Mouse (Mus musculus): Measurements from ENCODE around the gene Nt5c2.

The Nt5c2 gene

DNA sequence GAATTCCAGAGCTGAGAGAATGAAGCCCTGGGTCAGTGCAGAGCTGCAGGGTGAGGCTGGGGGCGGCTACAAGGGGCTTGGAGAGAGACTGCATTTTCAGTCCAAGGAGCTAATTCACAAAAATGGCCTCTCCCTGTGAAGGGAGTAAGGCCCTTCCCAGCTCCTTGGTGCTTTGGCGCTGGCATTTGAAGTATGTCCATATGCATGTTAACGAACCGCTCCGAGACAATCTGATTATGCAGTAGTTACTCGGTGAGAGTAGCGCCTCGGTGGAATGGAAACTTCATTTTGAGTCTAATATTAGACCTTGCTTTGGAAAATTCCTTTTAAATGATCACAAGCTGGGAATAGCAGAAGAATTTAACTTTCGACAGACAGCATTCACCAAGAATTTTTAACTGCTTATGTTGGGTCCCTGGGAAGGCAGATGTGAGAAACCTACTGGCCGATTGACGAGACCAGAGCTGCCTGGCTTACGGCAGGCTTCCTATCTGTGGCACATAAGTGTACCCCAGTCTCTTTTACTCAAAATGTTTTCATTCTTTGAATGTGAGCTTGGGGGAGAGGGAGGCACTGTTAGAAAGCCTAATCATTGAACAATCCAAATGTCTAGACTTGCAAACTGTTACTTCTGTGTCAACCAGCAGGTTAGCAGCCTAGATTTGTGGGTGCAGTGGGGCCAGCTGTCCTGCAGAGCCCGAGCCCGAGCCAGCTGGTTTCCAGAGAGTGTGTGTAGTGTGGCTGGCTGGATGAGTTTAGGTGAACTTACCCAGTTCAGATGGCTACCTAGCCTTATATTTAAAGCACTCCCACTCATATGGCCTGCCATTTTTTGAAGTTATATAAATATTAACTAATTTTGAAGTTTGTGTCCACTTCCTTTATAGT, 166.3 kb downstream of the Nt5c2 start:
- peak; percentile 75 for DNase-seq (ENCODE audit: low read depth, low spot score)

DNA sequence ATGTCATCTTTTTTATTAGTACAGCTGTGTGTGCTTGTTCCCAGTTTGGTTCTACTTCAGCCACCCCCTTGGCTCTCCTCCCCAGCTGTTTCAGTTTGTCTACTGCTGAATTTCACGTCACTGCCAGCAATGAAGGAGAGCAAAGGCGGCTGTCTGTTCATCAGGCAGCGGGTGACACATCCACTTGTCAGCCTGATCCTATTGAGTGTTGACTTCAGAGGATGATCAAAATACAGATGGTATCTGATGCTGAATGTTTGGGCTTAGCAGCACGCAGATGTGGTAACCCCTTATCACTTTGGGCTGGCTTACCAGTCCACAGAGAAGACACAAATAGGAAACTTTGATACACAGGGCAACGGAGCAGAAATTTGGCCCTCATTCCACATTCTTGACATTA, 168.5 kb downstream of the Nt5c2 start:
- no peak for DNase-seq (ENCODE audit: low read depth, low spot score)

DNA sequence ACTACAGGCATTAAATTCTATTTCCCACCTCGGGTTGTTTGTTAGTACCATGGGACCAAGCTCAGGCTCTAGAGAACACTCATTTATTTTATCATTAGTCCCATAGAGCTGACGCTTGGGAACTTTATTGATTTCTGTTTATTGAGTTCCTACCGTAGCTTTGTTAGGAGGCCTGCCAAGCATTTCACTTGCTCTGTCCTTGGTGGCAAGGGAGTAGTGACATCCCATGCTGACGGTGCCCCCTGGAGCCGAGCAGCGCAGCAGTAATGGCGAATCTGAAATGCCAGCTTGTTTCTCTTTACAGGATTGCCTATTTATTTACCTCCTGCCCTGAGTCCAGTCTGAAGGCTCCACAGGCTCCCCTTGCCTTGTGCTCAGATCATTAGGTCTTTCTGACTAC, 168.9 kb downstream of the Nt5c2 start:
- no peak for DNase-seq (ENCODE audit: low read depth, low spot score)

DNA sequence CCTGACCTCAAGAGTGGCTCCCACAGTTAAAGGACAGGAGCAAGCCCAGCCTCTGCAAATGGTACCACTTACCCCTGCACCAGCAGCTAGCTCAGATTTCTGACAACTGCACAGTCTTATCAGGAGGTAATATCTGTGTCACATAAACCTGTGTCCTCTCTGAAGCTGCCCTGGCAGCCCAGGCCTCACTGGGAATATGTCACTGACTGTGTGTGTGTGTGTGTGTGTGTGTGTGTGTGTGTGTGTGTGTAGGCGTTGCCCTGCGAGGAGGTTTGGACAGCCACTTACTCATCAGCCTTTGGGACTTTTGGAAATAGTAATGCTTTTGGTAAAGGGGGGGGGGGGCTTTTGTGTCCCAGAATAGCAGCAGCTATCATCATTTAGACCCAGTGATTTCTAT, 171.9 kb downstream of the Nt5c2 start:
- DNase-seq (ENCODE audit: low read depth, low spot score) = no peak

DNA sequence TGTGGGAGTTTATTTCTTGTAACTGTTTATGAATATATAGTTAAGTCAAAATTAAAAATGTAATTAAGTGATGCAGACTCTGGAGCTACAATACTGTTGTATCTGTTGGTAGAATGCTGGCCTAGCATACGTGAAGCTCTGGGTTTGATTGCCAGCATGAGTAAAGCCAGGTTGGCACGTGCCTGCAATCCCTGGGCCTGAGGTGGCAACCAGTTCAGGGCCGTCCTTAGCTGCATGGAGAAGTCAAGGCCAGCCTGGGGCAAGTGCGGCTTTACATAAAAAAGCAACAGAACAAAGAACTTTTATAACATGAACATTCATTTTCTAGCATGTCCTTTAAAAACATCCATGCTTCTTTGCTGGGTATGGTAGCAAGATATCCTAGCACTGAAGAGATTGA, 173.9 kb downstream of the Nt5c2 start:
- DNase-seq (ENCODE audit: low read depth, low spot score) = no peak

- no peak for DNase-seq (ENCODE audit: low read depth, low spot score)
These were observed 177.5 kb downstream of the Nt5c2 start for GRCm38 (mm10) chr19:46837290-46838079.

DNA sequence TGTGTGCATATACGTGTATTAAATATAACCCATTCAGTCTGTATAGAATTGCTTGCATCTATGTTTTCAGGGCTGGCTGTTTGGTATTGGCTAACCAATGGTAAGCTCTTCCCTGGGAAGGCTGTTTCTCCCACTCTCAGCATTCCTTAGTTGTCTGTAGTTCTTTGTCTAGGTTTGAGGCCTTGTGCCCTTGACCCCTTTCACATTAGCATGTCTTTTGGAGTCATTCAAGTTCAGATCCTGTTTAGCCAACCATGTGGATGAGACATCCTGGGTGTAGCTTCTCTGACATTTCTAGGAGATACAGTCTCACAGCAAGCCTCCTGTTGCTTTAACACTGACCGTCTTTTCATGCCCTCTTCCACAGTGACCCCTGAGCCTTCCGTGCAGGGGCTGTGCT, 178.9 kb downstream of the Nt5c2 start:
- DNase-seq (ENCODE audit: low read depth, low spot score) = peak; percentile 94

DNA sequence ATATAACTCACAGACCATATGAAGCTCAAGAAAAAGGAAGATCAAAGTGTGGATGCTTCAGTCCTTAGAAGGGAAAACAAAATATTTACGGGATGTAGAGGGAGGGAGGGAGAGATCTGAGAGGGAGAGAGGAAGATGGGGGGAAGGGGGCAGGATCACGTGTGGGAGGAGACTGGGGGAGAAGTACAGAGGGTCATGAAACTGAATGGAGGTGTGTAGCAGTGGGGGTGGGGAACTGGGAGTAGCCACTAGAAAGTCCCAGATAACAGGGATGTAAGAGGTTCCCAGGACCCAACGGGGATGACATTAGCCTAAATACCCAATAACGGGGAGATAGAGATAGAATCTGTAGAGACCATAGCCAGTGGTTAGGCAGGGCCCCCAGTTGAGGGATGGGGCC, 179.6 kb downstream of the Nt5c2 start:
- no peak for DNase-seq (ENCODE audit: low read depth, low spot score)

DNA sequence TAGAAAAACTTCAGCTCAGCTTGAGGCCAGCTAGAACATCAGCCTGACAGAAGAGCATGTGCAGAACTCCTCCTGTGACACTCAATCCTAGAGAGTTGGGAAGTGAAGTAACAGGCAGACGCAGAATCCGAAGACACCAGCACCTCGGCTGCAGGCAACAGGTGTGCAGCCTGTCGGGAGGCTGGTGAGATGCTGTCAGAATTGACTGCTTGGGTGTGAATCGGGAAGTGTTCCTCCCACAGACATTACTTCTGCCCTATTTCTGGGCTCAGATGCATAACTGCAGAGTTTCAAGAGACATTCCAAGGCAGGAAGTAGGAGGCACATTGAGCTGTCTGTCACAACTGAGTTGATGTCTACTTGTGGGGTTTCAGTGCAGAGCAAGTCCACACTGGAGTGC, 180.7 kb downstream of the Nt5c2 start:
- no peak for DNase-seq (ENCODE audit: low read depth, low spot score)

All from ZHBTc4 (cell line).